Mouse (Mus musculus) limb, embryonic 14.5 days (tissue): ENCODE results near the gene Arr3. TPM values are rescaled to one million over a fixed set of nuclear protein-coding genes. Genes with fewer than 3 reads are reported as not detected.

ENCODE experiments used
- ATAC-seq: fragments of 200-750 bp; cut with Nextera tagmentation; 2 replicates; pipeline ENCODE4 v1.8.0; 2017; ENCODE audit warnings: low read depth, moderate number of reproducible peaks, moderate TSS enrichment; ENCODE audit not compliant: low FRiP score
- DNase-seq: peaks from one replicate; pipeline ENCODE4 v3.0.0-alpha.2; 2015; ENCODE audit warnings: low spot score
- H3K27ac ChIP-seq: fragments of 300-500 bp; sonication (generic); replicated peaks from 2 replicates; pipeline ENCODE4 v1.5.1; 2014; ENCODE audit warnings: low read depth, mild to moderate bottlenecking, low read length, moderate library complexity, mixed read lengths
- H3K27me3 ChIP-seq: fragments of 300-500 bp; sonication (generic); 2 replicates; pipeline ENCODE4 v1.6.1; 2014; ENCODE audit warnings: low read length, mixed read lengths; ENCODE audit not compliant: control insufficient read depth, insufficient read depth
- H3K36me3 ChIP-seq: fragments of 300-500 bp; sonication (generic); 2 replicates; pipeline ENCODE4 v1.6.1; 2014; ENCODE audit warnings: mild to moderate bottlenecking, low read length, moderate library complexity, mixed read lengths; ENCODE audit not compliant: control insufficient read depth, insufficient read depth
- H3K4me1 ChIP-seq: fragments of 300-500 bp; sonication (generic); 2 replicates; pipeline ENCODE4 v1.6.1; 2014; ENCODE audit warnings: antibody characterized with exemption, low read length, mixed read lengths; ENCODE audit not compliant: control insufficient read depth, insufficient read depth
- H3K4me2 ChIP-seq: fragments of 300-500 bp; sonication (generic); replicated peaks from 2 replicates; pipeline ENCODE4 v1.6.1; 2014; ENCODE audit warnings: low read depth, mild to moderate bottlenecking, low read length, moderate library complexity; ENCODE audit not compliant: severe bottlenecking
- H3K4me3 ChIP-seq: fragments of 300-500 bp; sonication (generic); replicated peaks from 2 replicates; pipeline ENCODE4 v1.5.1; 2014; ENCODE audit warnings: low read length
- H3K9ac ChIP-seq: fragments of 300-500 bp; sonication (generic); 2 replicates; pipeline ENCODE4 v1.6.1; 2014; ENCODE audit warnings: mild to moderate bottlenecking, low read depth, low read length, moderate library complexity; ENCODE audit not compliant: severe bottlenecking
- H3K9me3 ChIP-seq: fragments of 300-500 bp; sonication (generic); 2 replicates; pipeline ENCODE4 v1.6.1; 2016; ENCODE audit warnings: low read length; ENCODE audit not compliant: control insufficient read depth
- POLR2A ChIP-seq: fragments of 200-500 bp; IDR thresholded peaks from 2 replicates; pipeline ENCODE4 v1.8.0; 2012; ENCODE audit warnings: inconsistent platforms, mild to moderate bottlenecking, moderate library complexity, borderline replicate concordance; ENCODE audit not compliant: insufficient read depth, insufficient read length; ENCODE audit errors: extremely low read depth
- WGBS: fragments of 180-500 bp; shearing (Covaris S2); extraction: QIAGEN DNeasy Blood & Tissue Kit; methylation state at CpG from one replicate; pipeline ENCODE4 v1.1.7; 2014; 5-methylcytosine and 5-hydroxymethylcytosine counted together
- polyA plus RNA-seq, 2 experiments: library from polyadenylated mRNA; depleted of rRNA in 1 of 2; stranded (reverse) in 1 of 2; unstranded in 1 of 2; fragments of >200 nt; fragmentation: Nextera tagmentation in 1 of 2; extraction: Ambion mirVana in 1 of 2; gene quantifications; 2 replicates each; pipeline versions ENCODE4 v1.2.1 to v1.2.3; 2012 to 2014

Gene Arr3
- polyA plus RNA-seq, 2 experiments, result not detected

DNA sequence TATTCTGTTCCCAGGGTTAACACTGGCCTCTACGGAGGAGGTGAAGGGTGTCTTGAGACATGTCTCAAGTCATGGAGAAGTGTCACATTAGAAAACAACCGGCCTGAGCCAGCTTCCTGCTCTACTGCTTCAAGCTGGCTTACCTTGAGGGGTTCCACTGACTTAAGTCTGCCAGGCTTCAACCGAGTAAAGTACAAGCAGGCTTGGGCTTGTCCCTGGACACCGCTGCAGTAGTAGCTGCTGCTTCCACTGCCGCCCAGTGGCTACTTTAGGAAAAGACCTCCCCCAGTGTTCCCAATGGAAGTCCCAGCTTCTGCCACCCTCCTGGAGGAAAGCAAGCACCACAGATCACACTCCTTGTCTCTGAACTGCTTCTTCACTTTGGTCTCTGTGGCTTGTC lies 7.9 kb upstream of the Arr3 start:
- Histone ChIP-seq H3K9me3 (no peaks in the 10 kb centered on the region), H3K4me1 (no peaks in the 10 kb centered on the region), H3K36me3 (no peaks in the 10 kb centered on the region), H3K9ac (no peak overlapping the region), H3K4me3 (no peak overlapping the region), H3K27ac (no peak overlapping the region), H3K27me3 (no peaks in the 10 kb centered on the region; the same call in 1 of the 2 replicates), H3K4me2 (no peak overlapping the region)
- no peak for TF ChIP-seq POLR2A
- 19% methylated on average over 5 of the region's 5 CpGs for WGBS
- ATAC-seq (no peak), DNase-seq (peak; percentile 38)

DNA sequence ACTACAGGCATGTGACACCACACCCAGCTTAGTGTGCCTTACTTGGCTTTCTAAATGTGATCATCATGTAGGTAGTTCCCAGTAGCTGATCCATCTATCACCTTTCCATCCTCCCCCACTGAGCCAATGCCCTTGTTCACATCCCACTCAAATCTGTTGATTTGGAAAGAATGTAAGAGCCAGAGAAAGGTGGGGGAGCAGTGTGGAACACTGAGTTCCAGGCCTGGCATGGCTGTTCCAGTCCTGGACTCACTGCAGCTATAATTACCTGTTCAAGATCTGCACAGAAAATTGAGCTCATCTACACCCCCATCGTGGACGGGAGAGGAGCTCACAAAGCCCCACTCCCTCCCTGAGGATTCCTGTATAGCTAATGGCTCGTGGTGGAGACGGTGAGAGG lies 5.5 kb upstream of the Arr3 start:
- Histone ChIP-seq H3K27ac (no peak overlapping the region), H3K27me3 (no peaks in the 10 kb centered on the region; the same call in 1 of the 2 replicates), H3K4me1 (no peaks in the 10 kb centered on the region), H3K4me2 (no peak overlapping the region), H3K36me3 (no peaks in the 10 kb centered on the region), H3K9ac (no peak overlapping the region), H3K4me3 (no peak overlapping the region), H3K9me3 (no peaks in the 10 kb centered on the region)
- DNase-seq (no peak), ATAC-seq (no peak)
- 64% methylated on average over 4 of the region's 4 CpGs for WGBS
- no peak for TF ChIP-seq POLR2A

GRCm38 (mm10) chrX:100618488-100618887 lies 13.2 kb downstream of the Arr3 start:
- Histone ChIP-seq H3K27me3 (peaks cover 4% of the 10 kb centered on the region; the same call in 1 of the 2 replicates), H3K4me3 (no peak overlapping the region), H3K27ac (no peak overlapping the region), H3K9ac (no peak overlapping the region), H3K36me3 (peaks cover 7% of the 10 kb centered on the region), H3K4me1 (no peaks in the 10 kb centered on the region), H3K4me2 (no peak overlapping the region), H3K9me3 (no peaks in the 10 kb centered on the region)
- DNase-seq (no peak), ATAC-seq (no peak)
- 69% methylated on average over 3 of the region's 3 CpGs for WGBS
- TF ChIP-seq POLR2A, result no peak

- TF ChIP-seq POLR2A, result no peak
- Histone ChIP-seq H3K4me3 (no peak overlapping the region), H3K4me1 (no peaks in the 10 kb centered on the region), H3K36me3 (peaks cover 8% of the 10 kb centered on the region), H3K9me3 (no peaks in the 10 kb centered on the region), H3K27ac (no peak overlapping the region), H3K9ac (no peak overlapping the region), H3K4me2 (no peak overlapping the region), H3K27me3 (peaks cover 4% of the 10 kb centered on the region; the same call in 1 of the 2 replicates)
- DNase-seq (no peak), ATAC-seq (no peak)
- WGBS, result 67% methylated on average over 2 of the region's 2 CpGs
These were observed 16.1 kb downstream of the Arr3 start for GRCm38 (mm10) chrX:100621366-100621765.

- no peak for ATAC-seq
These were observed 18.9 kb downstream of the Arr3 start for GRCm38 (mm10) chrX:100624242-100624641.

DNA sequence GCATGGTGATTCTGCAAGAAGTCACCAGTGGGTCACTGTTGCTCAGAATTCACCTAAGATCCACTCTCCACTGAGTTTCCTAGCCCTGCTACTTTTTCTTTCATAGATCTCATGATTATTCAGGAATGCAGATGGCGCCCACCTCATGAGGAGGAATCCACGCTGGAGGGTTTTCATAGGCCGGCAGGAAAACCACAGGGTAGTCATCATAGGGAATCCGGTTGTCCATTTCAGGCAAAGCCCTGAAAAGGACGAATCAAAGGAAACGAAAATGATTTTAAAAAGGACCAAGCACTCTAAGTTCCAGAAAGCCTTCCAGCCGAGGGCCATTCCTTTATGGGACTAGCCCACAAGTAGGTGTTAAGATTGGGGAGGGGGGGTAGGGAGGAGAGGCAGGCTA lies 19.8 kb downstream of the Arr3 start:
- H3K4me2 ChIP-seq, result peak overlapping the region; percentile 63
- peak overlapping the region; percentile 66 for H3K9ac ChIP-seq
- no peak for TF ChIP-seq POLR2A
- H3K27ac ChIP-seq, result no peak overlapping the region
- H3K4me3 ChIP-seq, result peak overlapping the region; percentile 53
- H3K27me3 ChIP-seq, result no peaks in the 10 kb centered on the region
- no peaks in the 10 kb centered on the region for H3K4me1 ChIP-seq
- H3K36me3 ChIP-seq, result peaks cover 8% of the 10 kb centered on the region
- 32% methylated on average over 7 of the region's 7 CpGs for WGBS
- ATAC-seq (no peak), DNase-seq (no peak)
- no peaks in the 10 kb centered on the region for H3K9me3 ChIP-seq

More at GRCm38 (mm10) chrX:100624242-100624641, 18.9 kb downstream of the Arr3 start:
- Histone ChIP-seq H3K27ac (no peak overlapping the region), H3K4me1 (no peaks in the 10 kb centered on the region), H3K36me3 (peaks cover 8% of the 10 kb centered on the region), H3K9ac (no peak overlapping the region), H3K4me3 (no peak overlapping the region), H3K27me3 (no peaks in the 10 kb centered on the region), H3K4me2 (no peak overlapping the region), H3K9me3 (no peaks in the 10 kb centered on the region)
- 85% methylated on average over 4 of the region's 4 CpGs for WGBS
- no peak for TF ChIP-seq POLR2A
- no peak for DNase-seq
